Mouse (Mus musculus) erythroblast, embryonic 14.5 days (primary cell): ENCODE measurements around the gene Mab21l1. TPM values are rescaled to one million over a fixed set of nuclear protein-coding genes. Genes with fewer than 3 reads are reported as not detected.

Source experiments
- H3K27me3 ChIP-seq: 2 replicates; pipeline ENCODE4 v1.6.1; 2012; ENCODE audit warnings: inconsistent platforms; ENCODE audit not compliant: control insufficient read depth
- H3K36me3 ChIP-seq: 2 replicates; pipeline ENCODE4 v1.6.1; 2012; ENCODE audit warnings: mild to moderate bottlenecking, inconsistent platforms; ENCODE audit not compliant: control insufficient read depth
- H3K4me1 ChIP-seq: 2 replicates; pipeline ENCODE4 v1.6.1; 2012; ENCODE audit warnings: inconsistent platforms; ENCODE audit not compliant: control insufficient read depth
- H3K4me3 ChIP-seq: replicated peaks from 2 replicates; pipeline ENCODE3; 2012; ENCODE audit warnings: moderate library complexity, mild to moderate bottlenecking, inconsistent platforms
- H3K9me3 ChIP-seq: 2 replicates; pipeline ENCODE4 v1.6.1; 2012; ENCODE audit warnings: low read length, inconsistent platforms, mixed read lengths; ENCODE audit not compliant: control insufficient read depth
- GATA1 ChIP-seq: IDR thresholded peaks from 2 replicates; pipeline ENCODE4 v1.6.1; 2012; ENCODE audit warnings: low read length, inconsistent platforms, mixed read lengths
- TAL1 ChIP-seq: IDR thresholded peaks from 3 replicates; pipeline ENCODE4 v1.6.1; 2012; ENCODE audit warnings: low read length, inconsistent platforms, mixed read lengths
- polyA plus RNA-seq: library from polyadenylated mRNA; stranded (reverse); fragments of >175 nt; gene quantifications from 2 replicates; pipeline ENCODE4 v1.2.3, GENCODE M21; 2012

Mab21l1 gene
- polyA plus RNA-seq, 1 experiment, result not detected

GRCm38 (mm10) chr3:55819598-55819997 is 37.3 kb downstream of the Mab21l1 start:
- Histone ChIP-seq H3K36me3 (no peaks in the 10 kb centered on the region), H3K4me3 (no peak overlapping the region), H3K27me3 (no peaks in the 10 kb centered on the region), H3K9me3 (no peaks in the 10 kb centered on the region), H3K4me1 (no peaks in the 10 kb centered on the region)
- TF ChIP-seq GATA1 (no peak), TAL1 (no peak)

- peaks cover 3% of the 10 kb centered on the region for H3K4me1 ChIP-seq
- no peaks in the 10 kb centered on the region for H3K36me3 ChIP-seq
- TF ChIP-seq TAL1, result no peak
- TF ChIP-seq GATA1, result no peak
- H3K27me3 ChIP-seq, result no peaks in the 10 kb centered on the region
- H3K4me3 ChIP-seq, result no peak overlapping the region
- no peaks in the 10 kb centered on the region for H3K9me3 ChIP-seq
Observed at GRCm38 (mm10) chr3:55824864-55825263, 42.6 kb downstream of the Mab21l1 start.

- no peaks in the 10 kb centered on the region for H3K36me3 ChIP-seq
- no peaks in the 10 kb centered on the region for H3K27me3 ChIP-seq
- no peak overlapping the region for H3K4me3 ChIP-seq
- H3K9me3 ChIP-seq, result no peaks in the 10 kb centered on the region
- TF ChIP-seq TAL1 (no peak), GATA1 (no peak)
- H3K4me1 ChIP-seq, result peaks cover 3% of the 10 kb centered on the region
Observed at GRCm38 (mm10) chr3:55828481-55829256, 46.4 kb downstream of the Mab21l1 start.

GRCm38 (mm10) chr3:55830226-55830625 is 47.9 kb downstream of the Mab21l1 start:
- Histone ChIP-seq H3K36me3 (no peaks in the 10 kb centered on the region), H3K4me3 (no peak overlapping the region), H3K27me3 (no peaks in the 10 kb centered on the region), H3K4me1 (peaks cover 3% of the 10 kb centered on the region), H3K9me3 (no peaks in the 10 kb centered on the region)
- TF ChIP-seq GATA1, result no peak
- TF ChIP-seq TAL1, result no peak
